Mouse (Mus musculus): Measurements from ENCODE around the gene Mrm2. TPM values are rescaled to one million over a fixed set of nuclear protein-coding genes. Genes with fewer than 3 reads are reported as not detected.
"Not testable (repeated sequence)": the region's sequence is repeated elsewhere in the genome, so short reads cannot be mapped to it uniquely, and the experiment has no call there.

Gene Mrm2
- total and polyA plus RNA-seq, 2 experiments from 2014 or later: 17.8 to 19.5 TPM

DNA sequence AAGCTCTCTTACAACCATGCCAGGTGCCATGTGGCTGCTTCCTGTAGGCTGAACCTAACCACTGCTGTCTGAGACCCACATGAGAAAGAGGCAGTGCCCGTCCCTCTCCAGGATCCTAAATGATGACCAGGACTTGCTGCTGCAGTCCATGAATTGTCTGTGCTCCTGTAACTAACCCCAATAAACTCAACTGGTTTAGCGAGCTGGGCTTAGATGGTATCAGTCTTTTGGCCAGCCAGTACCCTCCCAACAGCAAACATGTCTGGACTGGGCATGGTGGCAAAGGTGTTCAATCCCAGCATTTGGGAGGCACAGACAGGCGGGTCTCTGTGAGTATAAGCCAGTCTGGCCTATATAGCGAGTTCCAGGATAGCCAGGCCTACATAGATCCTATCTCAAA is 37.2 kb upstream of the Mrm2 start:
- no peak overlapping the region for H3K27ac ChIP-seq (ENCODE audit: low read depth)
- H3K9ac ChIP-seq (replicated peaks; ENCODE audit: low read depth, low read length): no peak overlapping the region
- TF ChIP-seq EP300 (IDR thresholded peaks at IDR 0.05; ENCODE audit: low read depth): no peak
- ATAC-seq (ENCODE audit: insufficient read depth, low read depth) (no peak), DNase-seq (ENCODE audit: low spot score) (no peak)
- 0 out of 2 replicates have a peak, but pooled peaks cover 5% of the 10 kb centered on the region for H3K4me1 ChIP-seq (ENCODE audit: control insufficient read depth, insufficient read depth)
- H3K27me3 ChIP-seq (ENCODE audit: control insufficient read depth, insufficient read depth, low read length): no peaks in the 10 kb centered on the region
- H3K4me2 ChIP-seq (ENCODE audit: low read depth, low read length): no peak overlapping the region
- WGBS: 88% methylated on average over 4 of the region's 4 CpGs
- no peaks in the 10 kb centered on the region for H3K36me3 ChIP-seq (replicated peaks; ENCODE audit: control insufficient read depth, insufficient read depth, low read length)
- no peaks in the 10 kb centered on the region for H3K9me3 ChIP-seq (replicated peaks; ENCODE audit: control insufficient read depth, low read length)
- no peak overlapping the region for H3K4me3 ChIP-seq (ENCODE audit: low read depth, low read length)

DNA sequence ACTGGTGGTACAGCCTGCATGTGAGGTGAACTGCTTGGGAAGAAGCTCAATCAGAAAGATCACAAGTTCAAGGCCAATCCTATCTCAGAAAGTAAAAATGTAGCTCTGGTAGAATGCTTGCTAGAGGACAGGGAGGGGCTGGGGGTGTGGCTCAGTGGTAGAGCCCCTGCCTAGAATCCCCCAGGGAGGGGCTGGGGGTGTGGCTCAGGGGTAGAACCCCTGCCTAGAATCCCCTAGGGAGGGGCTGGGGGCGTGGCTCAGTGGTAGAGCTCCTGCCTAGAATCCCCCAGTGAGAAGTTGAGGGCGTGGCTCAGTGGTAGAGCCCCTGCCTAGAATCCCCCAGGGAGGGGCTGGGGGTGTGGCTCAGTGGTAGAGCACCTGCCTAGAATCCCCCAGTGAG is 36.4 kb upstream of the Mrm2 start:
- WGBS: 91% methylated on average over 2 of the region's 2 CpGs
- H3K27me3 ChIP-seq (ENCODE audit: control insufficient read depth, insufficient read depth, low read length); ATAC-seq (ENCODE audit: insufficient read depth, low read depth); H3K4me1 ChIP-seq (ENCODE audit: control insufficient read depth, insufficient read depth); H3K4me3 ChIP-seq (ENCODE audit: low read depth, low read length); H3K9me3 ChIP-seq (replicated peaks; ENCODE audit: control insufficient read depth, low read length); H3K9ac ChIP-seq (replicated peaks; ENCODE audit: low read depth, low read length); DNase-seq (ENCODE audit: low spot score); H3K27ac ChIP-seq (ENCODE audit: low read depth); H3K36me3 ChIP-seq (replicated peaks; ENCODE audit: control insufficient read depth, insufficient read depth, low read length); H3K4me2 ChIP-seq (ENCODE audit: low read depth, low read length): not testable (repeated sequence)

DNA sequence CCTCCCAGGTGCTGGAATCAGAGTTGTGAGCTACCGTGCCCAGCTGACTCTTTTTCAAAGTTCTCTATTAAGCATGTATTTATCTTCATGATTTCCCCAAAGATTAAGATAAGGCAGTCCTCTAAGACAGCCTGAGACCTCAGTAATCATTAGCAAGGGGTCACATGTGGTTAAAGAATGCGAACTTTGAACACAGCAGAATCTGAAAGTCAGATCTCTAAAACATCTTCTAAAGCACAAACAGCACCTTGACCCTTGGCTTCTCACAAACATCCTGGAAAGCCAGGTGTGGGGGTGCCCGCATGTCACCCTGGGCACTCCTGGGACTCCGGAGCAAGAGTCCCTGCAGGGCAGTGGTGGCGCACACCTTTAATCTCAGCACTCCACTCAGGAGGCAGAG is 32.7 kb upstream of the Mrm2 start:
- Histone ChIP-seq H3K4me1 (ENCODE audit: control insufficient read depth, insufficient read depth) (no peaks in the 10 kb centered on the region), H3K4me3 (ENCODE audit: low read depth, low read length) (no peak overlapping the region), H3K4me2 (ENCODE audit: low read depth, low read length) (no peak overlapping the region), H3K36me3 (replicated peaks; ENCODE audit: control insufficient read depth, insufficient read depth, low read length) (0 out of 2 replicates have a peak, but pooled peaks cover 4% of the 10 kb centered on the region), H3K9me3 (replicated peaks; ENCODE audit: control insufficient read depth, low read length) (no peaks in the 10 kb centered on the region), H3K27me3 (ENCODE audit: control insufficient read depth, insufficient read depth, low read length) (no peaks in the 10 kb centered on the region), H3K9ac (replicated peaks; ENCODE audit: low read depth, low read length) (no peak overlapping the region), H3K27ac (ENCODE audit: low read depth) (no peak overlapping the region)
- no peak for ATAC-seq (ENCODE audit: insufficient read depth, low read depth)
- DNase-seq (ENCODE audit: low spot score): no peak
- TF ChIP-seq CTCF (IDR thresholded peaks at IDR 0.05; ENCODE audit: low read depth) (no peak), EP300 (IDR thresholded peaks at IDR 0.05; ENCODE audit: low read depth) (no peak)
- WGBS: 91% methylated on average over 5 of the region's 5 CpGs

DNA sequence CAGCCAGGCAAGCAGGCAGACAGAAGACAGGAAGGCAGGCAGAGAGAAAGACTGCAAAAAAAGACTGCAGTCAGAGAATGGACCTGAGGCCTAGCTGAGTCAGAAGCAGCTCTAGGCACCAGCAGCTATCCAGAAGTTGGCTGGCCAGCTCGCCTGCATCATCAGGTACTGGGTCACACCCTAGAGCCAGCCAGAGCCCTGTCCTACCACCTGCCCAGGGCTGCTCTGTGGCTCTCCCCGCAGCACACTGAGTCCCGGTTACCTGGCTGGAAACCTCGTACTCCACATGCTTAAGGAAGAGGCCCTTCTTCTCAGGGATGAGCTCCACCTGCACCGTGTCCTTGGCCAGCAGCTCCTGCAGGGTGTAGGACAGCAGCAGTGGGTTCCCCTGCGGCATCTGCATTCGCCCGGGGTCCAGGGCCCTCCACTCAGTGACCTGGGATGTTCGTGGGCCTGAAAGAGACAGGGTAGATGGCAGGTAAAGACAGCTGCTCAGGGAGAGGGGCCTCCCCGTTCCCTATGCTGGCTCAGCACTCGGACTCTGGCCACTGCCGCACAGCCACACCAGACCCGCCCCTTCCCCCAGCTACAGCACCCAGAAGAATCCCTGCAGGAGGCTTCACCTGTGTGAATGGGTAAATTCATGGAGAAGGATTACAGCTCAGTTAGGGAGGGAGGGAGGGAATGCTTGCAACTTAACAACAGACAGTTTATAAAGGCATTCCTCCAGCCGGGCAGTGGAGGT is 28.4 kb upstream of the Mrm2 start:
- Histone ChIP-seq H3K4me2 (ENCODE audit: low read depth, low read length) (no peak overlapping the region), H3K27ac (ENCODE audit: low read depth) (no peak overlapping the region), H3K9ac (replicated peaks; ENCODE audit: low read depth, low read length) (no peak overlapping the region), H3K4me1 (ENCODE audit: control insufficient read depth, insufficient read depth) (no peaks in the 10 kb centered on the region), H3K27me3 (ENCODE audit: control insufficient read depth, insufficient read depth, low read length) (no peaks in the 10 kb centered on the region), H3K9me3 (replicated peaks; ENCODE audit: control insufficient read depth, low read length) (no peaks in the 10 kb centered on the region), H3K36me3 (replicated peaks; ENCODE audit: control insufficient read depth, insufficient read depth, low read length) (peaks cover 19% of the 10 kb centered on the region; the same call in 1 of the 2 replicates), H3K4me3 (ENCODE audit: low read depth, low read length) (no peak overlapping the region)
- WGBS: 86% methylated on average over 14 of the region's 14 CpGs
- TF ChIP-seq EP300 (IDR thresholded peaks at IDR 0.05; ENCODE audit: low read depth) (no peak), CTCF (IDR thresholded peaks at IDR 0.05; ENCODE audit: low read depth) (no peak)
- ATAC-seq (ENCODE audit: insufficient read depth, low read depth): no peak
- DNase-seq (ENCODE audit: low spot score): no peak

DNA sequence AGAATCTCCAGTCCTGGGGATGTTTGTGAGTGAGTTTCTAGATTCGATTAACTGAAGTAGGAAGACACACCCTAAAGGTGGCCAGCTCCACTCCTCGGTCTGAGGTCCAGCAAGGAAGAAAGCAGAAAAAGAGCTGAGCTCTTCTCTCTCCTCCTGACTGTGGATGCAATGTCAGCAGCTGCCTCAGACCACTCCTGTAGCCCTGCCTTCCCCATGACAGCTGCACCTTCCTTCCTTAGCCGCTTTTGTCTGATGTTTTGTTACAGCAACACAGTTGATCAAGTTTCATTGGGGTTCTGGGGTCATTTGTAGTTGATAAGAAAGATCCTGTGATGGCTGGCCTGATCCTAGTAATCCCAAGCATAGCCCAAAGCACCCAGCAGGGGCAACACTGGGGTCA is 25.8 kb upstream of the Mrm2 start:
- ATAC-seq (ENCODE audit: insufficient read depth, low read depth) (no peak), DNase-seq (ENCODE audit: low spot score) (no peak)
- Histone ChIP-seq H3K27me3 (ENCODE audit: control insufficient read depth, insufficient read depth, low read length) (no peaks in the 10 kb centered on the region), H3K9me3 (replicated peaks; ENCODE audit: control insufficient read depth, low read length) (no peaks in the 10 kb centered on the region), H3K9ac (replicated peaks; ENCODE audit: low read depth, low read length) (no peak overlapping the region), H3K4me1 (ENCODE audit: control insufficient read depth, insufficient read depth) (no peaks in the 10 kb centered on the region), H3K4me3 (ENCODE audit: low read depth, low read length) (no peak overlapping the region), H3K27ac (ENCODE audit: low read depth) (no peak overlapping the region), H3K36me3 (replicated peaks; ENCODE audit: control insufficient read depth, insufficient read depth, low read length) (peaks cover 45% of the 10 kb centered on the region), H3K4me2 (ENCODE audit: low read depth, low read length) (no peak overlapping the region)
- WGBS: 93% methylated on average over 3 of the region's 3 CpGs
- TF ChIP-seq EP300 (IDR thresholded peaks at IDR 0.05; ENCODE audit: low read depth) (no peak), CTCF (IDR thresholded peaks at IDR 0.05; ENCODE audit: low read depth) (no peak)

DNA sequence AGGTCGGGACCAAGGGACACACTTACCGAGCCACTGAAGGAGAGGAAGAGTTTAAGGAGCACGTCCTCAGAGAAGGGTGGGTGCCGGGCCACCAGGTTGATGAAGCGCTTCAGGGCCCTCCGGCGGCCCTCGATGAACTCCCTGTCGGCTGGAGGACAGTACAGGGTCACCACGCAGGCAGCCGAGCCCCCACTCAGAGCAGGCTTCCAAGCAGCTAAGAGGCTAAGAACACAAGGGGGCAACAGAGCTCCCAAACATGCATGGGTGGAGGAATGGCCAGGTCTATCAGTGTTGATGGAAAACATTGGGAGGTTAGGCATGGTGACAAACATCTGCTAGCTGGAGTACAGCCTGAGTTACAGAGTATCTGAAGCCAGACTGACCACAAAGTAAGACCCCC is 24.2 kb upstream of the Mrm2 start:
- H3K9me3 ChIP-seq (replicated peaks; ENCODE audit: control insufficient read depth, low read length): no peaks in the 10 kb centered on the region
- ATAC-seq (ENCODE audit: insufficient read depth, low read depth) (no peak), DNase-seq (ENCODE audit: low spot score) (no peak)
- H3K27me3 ChIP-seq (ENCODE audit: control insufficient read depth, insufficient read depth, low read length): no peaks in the 10 kb centered on the region
- peak; percentile 43 for TF ChIP-seq CTCF (IDR thresholded peaks at IDR 0.05; ENCODE audit: low read depth)
- TF ChIP-seq EP300 (IDR thresholded peaks at IDR 0.05; ENCODE audit: low read depth): no peak
- no peak overlapping the region for H3K9ac ChIP-seq (replicated peaks; ENCODE audit: low read depth, low read length)
- 83% methylated on average over 11 of the region's 11 CpGs for WGBS
- H3K4me3 ChIP-seq (ENCODE audit: low read depth, low read length): no peak overlapping the region
- H3K4me1 ChIP-seq (ENCODE audit: control insufficient read depth, insufficient read depth): no peaks in the 10 kb centered on the region
- H3K36me3 ChIP-seq (replicated peaks; ENCODE audit: control insufficient read depth, insufficient read depth, low read length): peaks cover 58% of the 10 kb centered on the region
- H3K27ac ChIP-seq (ENCODE audit: low read depth): no peak overlapping the region
- no peak overlapping the region for H3K4me2 ChIP-seq (ENCODE audit: low read depth, low read length)
